Mouse (Mus musculus) Patski (cell line): ENCODE results near the gene Ccnb1. TPM values are rescaled to one million over a fixed set of nuclear protein-coding genes. Genes with fewer than 3 reads are reported as not detected.
"Not testable (repeated sequence)": the region's sequence is repeated elsewhere in the genome, so short reads cannot be mapped to it uniquely, and the experiment has no call there.

Source experiments
- ATAC-seq: fragments of 100-300 bp; one replicate; pipeline ENCODE4 v1.8.0; 2021
- CTCF ChIA-PET: fragments of 350-600 bp; sonication (Branson Sonifier 250); formaldehyde crosslinking; loops from one replicate; lab custom pipeline; 2022; ENCODE audit warnings: inconsistent platforms; lab: Charles Lee
- POLR2A ChIA-PET: fragments of 350-600 bp; sonication (Branson Sonifier 250); formaldehyde crosslinking; loops from one replicate; lab custom pipeline; 2022; ENCODE audit warnings: antibody characterized with exemption, inconsistent platforms; lab: Charles Lee
- DNase-seq: peaks from one replicate; pipeline ENCODE4 v3.0.0-alpha.2; 2011; ENCODE audit warnings: low read depth, low spot score
- H3K27me3 ChIP-seq: fragments of 371-371 bp; one replicate; pipeline ENCODE4 v1.5.1; 2021
- CTCF ChIP-seq: fragments of 100-300 bp; IDR thresholded peaks from one replicate; pipeline ENCODE4 v1.5.1; 2021
- in situ Hi-C: fragments of 300-500 bp; cut with MboI; formaldehyde crosslinking; loops from 3 replicates; pipeline ENCODE4 v1.11.1; 2018; ENCODE audit warnings: low pct_unique_long_range_greater_than_20kb, mixed read lengths
- polyA plus RNA-seq: library from polyadenylated mRNA; unstranded; gene quantifications from one replicate; pipeline ENCODE4 v1.2.3, GENCODE M21; 2021

The Ccnb1 gene
- polyA plus RNA-seq, 1 experiment from 2014 or later = 67.5 TPM

DNA sequence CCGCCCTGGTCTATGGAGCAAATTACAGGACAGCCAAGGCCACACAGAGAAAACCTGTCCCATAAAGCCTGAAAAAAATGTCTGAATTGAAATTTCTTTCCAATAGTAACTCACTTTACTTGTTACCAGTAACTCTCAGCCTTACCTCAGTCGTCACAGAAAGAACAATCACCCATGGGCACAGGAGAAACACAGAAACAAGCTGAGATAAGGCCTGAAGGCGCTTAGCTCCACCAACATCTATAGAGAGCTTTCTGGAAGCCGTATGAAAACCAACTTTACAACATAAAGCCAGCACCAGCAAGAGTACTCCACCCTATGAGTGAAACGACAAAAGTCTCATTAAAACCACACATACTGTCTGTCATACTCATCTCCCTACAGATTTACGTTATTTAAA is 28.1 kb upstream of the Ccnb1 start:
- no peak for DNase-seq

GRCm38 (mm10) chr13:100805776-100806175 is 19.4 kb upstream of the Ccnb1 start:
- ATAC-seq = no peak
- POLR2A ChIA-PET = no interaction called here
- no peak for DNase-seq
- no peaks in the 10 kb centered on the region for H3K27me3 ChIP-seq
- no peak for TF ChIP-seq CTCF
- CTCF ChIA-PET = interaction anchor here (1.5 kb wide), 1 partner anchor 14 kb away, joined by 3 read pairs; no protein-coding TSS in a partner anchor
- in situ Hi-C loops = no loop called here

More for the DNA sequence above, 28.1 kb upstream of the Ccnb1 start:
- in situ Hi-C loops = no loop called here
- no peak for TF ChIP-seq CTCF
- H3K27me3 ChIP-seq = no peaks in the 10 kb centered on the region
- ChIA-PET POLR2A (interaction anchor here (0.5 kb wide), 1 partner anchor 18 kb away, joined by 4 read pairs; no protein-coding TSS in a partner anchor), CTCF (no interaction called here)
- no peak for ATAC-seq

DNA sequence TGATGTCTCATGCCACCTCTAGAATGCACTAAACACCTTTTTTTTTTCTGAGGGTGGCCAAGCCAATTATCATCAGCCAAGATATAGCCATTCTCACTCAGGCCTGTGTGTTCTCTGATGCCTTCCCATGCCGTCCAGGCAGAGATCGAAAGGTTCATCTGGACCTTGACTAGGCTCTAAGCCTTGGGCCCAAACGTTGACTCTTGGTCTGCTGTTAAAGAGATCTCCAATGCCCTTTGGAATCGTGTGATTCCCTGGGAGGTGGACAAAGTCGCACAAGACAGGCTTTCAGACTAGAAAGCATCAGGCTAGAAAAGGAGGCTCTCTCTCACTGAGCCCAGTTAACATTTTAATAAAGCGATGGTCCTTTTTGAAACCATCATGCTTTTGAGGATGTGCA is 10.8 kb upstream of the Ccnb1 start:
- no peaks in the 10 kb centered on the region for H3K27me3 ChIP-seq
- POLR2A ChIA-PET = no interaction called here
- in situ Hi-C loops = no loop called here
- CTCF ChIA-PET = no interaction called here
- DNase-seq = no peak
- TF ChIP-seq CTCF = no peak
- no peak for ATAC-seq

DNA sequence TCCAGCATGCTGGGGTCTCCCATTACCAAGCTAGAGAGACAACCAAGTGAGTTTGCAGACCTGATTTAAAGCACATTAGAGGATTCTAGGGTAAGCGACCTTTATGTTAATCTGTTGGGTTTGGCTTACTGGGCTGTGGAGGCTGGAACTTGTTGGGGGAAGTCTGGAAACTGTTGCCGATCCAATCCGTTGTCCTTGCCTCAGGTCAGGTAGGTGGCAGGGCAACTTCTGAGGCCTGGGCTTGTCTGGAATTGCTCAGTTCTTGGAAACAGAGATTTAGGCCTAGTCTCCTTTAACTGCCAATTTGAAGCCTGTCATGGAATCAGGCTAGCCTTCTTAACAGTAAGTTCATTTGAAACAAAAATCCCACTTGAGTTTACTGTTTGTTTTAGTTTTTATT is 2.7 kb upstream of the Ccnb1 start:
- ATAC-seq (no peak), DNase-seq (no peak)
- in situ Hi-C loops = no loop called here
- TF ChIP-seq CTCF = no peak
- H3K27me3 ChIP-seq = no peaks in the 10 kb centered on the region
- POLR2A ChIA-PET = no interaction called here
- CTCF ChIA-PET = no interaction called here

- H3K27me3 ChIP-seq, in situ Hi-C loops, POLR2A ChIA-PET, DNase-seq, ATAC-seq, CTCF ChIA-PET: not testable (repeated sequence)
Measured at GRCm38 (mm10) chr13:100788057-100788456, 1.7 kb upstream of the Ccnb1 start.

- no peak for TF ChIP-seq CTCF
- H3K27me3 ChIP-seq = no peaks in the 10 kb centered on the region
- DNase-seq = no peak
- POLR2A ChIA-PET = no interaction called here
- in situ Hi-C loops = no loop called here
- CTCF ChIA-PET = no interaction called here
- no peak for ATAC-seq
Measured at GRCm38 (mm10) chr13:100787316-100788010, 1.1 kb upstream of the Ccnb1 start.

DNA sequence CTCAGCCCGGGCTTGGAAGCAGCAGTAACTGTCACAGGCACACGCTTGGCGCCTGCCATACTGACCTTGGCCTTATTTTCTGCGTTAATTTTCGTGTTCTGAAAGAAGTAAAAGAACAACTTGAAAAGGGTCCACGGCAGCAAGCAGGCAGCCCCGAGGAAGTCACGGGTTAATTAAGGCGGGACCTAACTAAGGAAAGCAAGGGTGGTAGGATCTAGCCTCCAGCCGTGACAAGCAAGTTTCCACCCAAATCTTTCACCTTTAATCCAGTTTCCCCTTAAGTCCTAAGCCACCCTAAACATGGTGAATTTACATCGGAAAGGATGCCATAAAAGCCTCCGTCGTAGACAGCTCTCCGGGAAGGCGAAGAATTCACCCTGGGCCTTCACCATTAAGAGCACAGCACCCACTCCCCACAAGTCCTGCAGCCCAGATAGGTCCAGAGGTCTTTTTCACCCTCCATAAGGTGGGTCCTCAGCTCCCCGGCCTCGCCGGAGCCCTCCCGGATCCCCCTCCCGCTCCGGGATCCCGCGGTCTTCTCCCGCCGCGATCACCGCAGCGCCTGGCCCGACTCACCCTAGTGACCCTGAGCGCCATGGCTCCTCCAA is 460 bp downstream of the Ccnb1 start:
- ChIA-PET POLR2A (interaction anchor here (1.0 to 1.3 kb wide), 2 partner anchors 42 to 126 kb away, joined by 3 to 5 read pairs; no protein-coding TSS in a partner anchor), CTCF (no interaction called here)
- in situ Hi-C loops = no loop called here
- DNase-seq (no peak), ATAC-seq (no peak)
- TF ChIP-seq CTCF = no peak
- no peaks in the 10 kb centered on the region for H3K27me3 ChIP-seq

GRCm38 (mm10) chr13:100777491-100777890 is 8.9 kb downstream of the Ccnb1 start:
- ATAC-seq (no peak), DNase-seq (no peak)
- in situ Hi-C loops = no loop called here
- no peak for TF ChIP-seq CTCF
- no peaks in the 10 kb centered on the region for H3K27me3 ChIP-seq
- ChIA-PET POLR2A (no interaction called here), CTCF (no interaction called here)

DNA sequence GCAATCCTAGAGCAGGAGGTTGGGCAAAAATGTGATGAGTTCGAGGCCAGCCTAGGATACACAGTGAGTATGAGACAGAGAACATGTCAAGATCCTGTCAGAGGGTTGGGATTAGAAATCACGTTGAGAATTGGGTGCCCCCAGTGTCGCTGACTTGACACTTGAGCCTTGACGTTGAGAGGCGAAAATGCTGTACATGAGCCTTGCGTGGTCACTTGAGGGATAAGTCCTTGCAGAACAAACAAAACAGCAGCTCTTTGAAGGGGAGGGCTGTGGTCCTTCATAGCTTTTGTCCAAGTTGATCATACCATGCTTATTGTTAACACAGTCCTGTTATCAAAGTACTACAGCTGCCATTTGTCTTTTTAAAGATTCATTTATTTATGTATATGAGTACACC is 9.7 kb downstream of the Ccnb1 start:
- CTCF ChIA-PET = no interaction called here
- in situ Hi-C loops = no loop called here
- no peak for ATAC-seq
- TF ChIP-seq CTCF = no peak
- no peaks in the 10 kb centered on the region for H3K27me3 ChIP-seq
- DNase-seq = no peak
- POLR2A ChIA-PET = no interaction called here

DNA sequence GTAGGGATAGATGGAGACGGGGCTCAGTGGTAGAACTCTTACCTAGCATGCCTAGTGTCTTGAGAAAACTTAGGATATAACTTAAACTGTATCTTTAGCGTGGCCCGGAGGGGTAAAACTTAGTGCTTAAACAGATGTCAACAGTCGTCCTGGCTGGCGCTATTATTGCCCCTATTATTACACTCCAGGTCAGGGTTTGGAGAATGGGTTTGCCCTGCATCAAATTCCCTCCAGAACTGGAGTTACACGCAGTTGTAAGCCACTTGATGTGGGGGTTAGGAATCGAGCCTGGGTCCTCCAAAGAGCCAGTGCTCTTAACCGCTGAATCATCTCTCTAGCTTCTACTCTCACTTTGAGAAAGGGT is 10.3 kb downstream of the Ccnb1 start:
- ChIA-PET CTCF (interaction anchor here (0.6 kb wide), 1 partner anchor 38 kb away, joined by 3 read pairs; no protein-coding TSS in a partner anchor), POLR2A (interaction anchor here (1.0 kb wide), 1 partner anchor 33 kb away, joined by 3 read pairs; no protein-coding TSS in a partner anchor)
- DNase-seq (no peak), ATAC-seq (no peak)
- no peak for TF ChIP-seq CTCF
- in situ Hi-C loops = no loop called here
- H3K27me3 ChIP-seq = no peaks in the 10 kb centered on the region
